ENCODE assay signal across 8 mouse cellular contexts in the genomic region with DNA sequence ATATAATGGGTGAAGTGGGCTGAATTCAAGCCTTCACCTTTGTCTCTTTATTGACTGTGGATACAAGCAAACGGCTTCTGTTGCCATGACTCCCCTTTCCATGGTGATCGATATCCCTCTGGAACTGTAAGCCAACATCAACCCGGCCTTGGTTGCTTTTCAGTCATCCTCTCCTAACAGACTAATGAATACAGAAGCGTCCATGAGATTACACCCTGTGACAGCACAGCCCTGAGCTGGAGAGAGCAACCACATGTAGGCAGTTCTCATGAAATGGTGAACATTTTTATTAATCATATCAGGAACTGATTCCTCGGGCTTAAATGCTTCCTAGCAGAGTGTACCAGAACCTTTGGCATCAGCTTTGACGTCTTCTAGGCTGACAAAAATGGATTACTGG.
DNase-seq lines count a peak whose midpoint lies in the region; ATAC-seq and TF ChIP-seq lines count a peak whose summit lies in the region.
"Had no signal": no experiment of that assay in that cellular context is flagged by ENCODE, and none has a peak within 500 bp of the region (broad histone marks: within the 10 kb centered on the region; RNA-seq: fewer than 3 reads in every experiment).

No protein-coding gene starts in this region.

- 51% methylated on average over 6 of the region's 6 CpGs for WGBS in forebrain, postnatal 0 days
- WGBS in hindbrain, postnatal 0 days: 30% methylated on average over 6 of the region's 6 CpGs
- 48% methylated on average over 6 of the region's 6 CpGs for WGBS in neural tube, embryonic 13.5 days

- TF ChIP-seq CTCF in layer of hippocampus, adult 2 months (conservative IDR thresholded peaks at IDR 0.05): no peak
- TF ChIP-seq CTCF in forebrain, postnatal 0 days (IDR thresholded peaks at IDR 0.05; ENCODE audit: low read depth): no peak
- TF ChIP-seq CTCF in hindbrain, postnatal 0 days (IDR thresholded peaks at IDR 0.05; ENCODE audit: low read depth): no peak

- no peak for DNase-seq in layer of hippocampus, adult 2 months (ENCODE audit: low spot score in 2 of 2)
- no peak for DNase-seq in layer of hippocampus, adult 9-11 months
- no peak for DNase-seq in forebrain, postnatal 0 days
- DNase-seq in hindbrain, postnatal 0 days (ENCODE audit: low spot score): peak; percentile 15
- no peak for DNase-seq in Muller cell, postnatal 12 days (ENCODE audit: inconsistent ontology term)
- DNase-seq in lung, postnatal 25 days (ENCODE audit: low spot score): no peak

- H3K27me3 ChIP-seq in forebrain, postnatal 0 days (ENCODE audit: insufficient read depth, low read length): no peaks in the 10 kb centered on the region
- H3K27me3 ChIP-seq in hindbrain, postnatal 0 days (ENCODE audit: insufficient read depth, low read length): no peaks in the 10 kb centered on the region
- no peaks in the 10 kb centered on the region for H3K27me3 ChIP-seq in neural tube, embryonic 13.5 days

- 0 out of 2 replicates have a peak overlapping the region, but pooled peaks have one; percentile 23 for H3K9ac ChIP-seq in forebrain, postnatal 0 days
- 0 out of 2 replicates have a peak overlapping the region, but pooled peaks have one; percentile 13 for H3K9ac ChIP-seq in hindbrain, postnatal 0 days (replicated peaks; ENCODE audit: low read length)
- H3K9ac ChIP-seq in neural tube, embryonic 13.5 days: no peak overlapping the region
- H3K9ac ChIP-seq: liver, embryonic 14.5 days had no signal

- H3K4me2 ChIP-seq in forebrain, postnatal 0 days (ENCODE audit: low read depth): no peak overlapping the region
- 0 out of 2 replicates have a peak overlapping the region, but pooled peaks have one; percentile 17 for H3K4me2 ChIP-seq in hindbrain, postnatal 0 days (ENCODE audit: low read depth, low read length)
- H3K4me2 ChIP-seq in neural tube, embryonic 13.5 days: no peak overlapping the region

- ATAC-seq in forebrain, postnatal 0 days: peak; percentile 50
- peak; percentile 46; the same call in 1 of the 2 replicates for ATAC-seq in hindbrain, postnatal 0 days
- peak; percentile 38; the same call in 1 of the 2 replicates for ATAC-seq in neural tube, embryonic 13.5 days (ENCODE audit: low read depth)

- no peak overlapping the region for H3K4me3 ChIP-seq in layer of hippocampus, adult 2 months
- no peak overlapping the region for H3K4me3 ChIP-seq in forebrain, postnatal 0 days (ENCODE audit: low read depth, low read length)
- H3K4me3 ChIP-seq in hindbrain, postnatal 0 days (ENCODE audit: low read length): no peak overlapping the region
- no peak overlapping the region for H3K4me3 ChIP-seq in neural tube, embryonic 13.5 days

- H3K4me1 ChIP-seq in forebrain, postnatal 0 days (ENCODE audit: insufficient read depth): 0 out of 2 replicates have a peak, but pooled peaks cover under 1% of the 10 kb centered on the region
- H3K4me1 ChIP-seq in hindbrain, postnatal 0 days (ENCODE audit: insufficient read depth, low read length): no peaks in the 10 kb centered on the region
- peaks cover 46% of the 10 kb centered on the region for H3K4me1 ChIP-seq in neural tube, embryonic 13.5 days (replicated peaks)

- peak overlapping the region; percentile 76 for H3K27ac ChIP-seq in layer of hippocampus, adult 2 months
- 0 out of 2 replicates have a peak overlapping the region, but pooled peaks have one; percentile 24 for H3K27ac ChIP-seq in forebrain, postnatal 0 days (ENCODE audit: low read depth, low read length)
- no peak overlapping the region; the same call in 1 of the 2 replicates for H3K27ac ChIP-seq in hindbrain, postnatal 0 days
- H3K27ac ChIP-seq in neural tube, embryonic 13.5 days (replicated peaks): 0 out of 2 replicates have a peak overlapping the region, but pooled peaks have one; percentile 35
- H3K27ac ChIP-seq: liver, embryonic 14.5 days had no signal

- no peaks in the 10 kb centered on the region for H3K36me3 ChIP-seq in forebrain, postnatal 0 days (ENCODE audit: insufficient read depth)
- H3K36me3 ChIP-seq in hindbrain, postnatal 0 days (ENCODE audit: insufficient read depth, low read length): no peaks in the 10 kb centered on the region
- H3K36me3 ChIP-seq in neural tube, embryonic 13.5 days: no peaks in the 10 kb centered on the region

- H3K9me3 ChIP-seq in forebrain, postnatal 0 days (ENCODE audit: low read length): no peaks in the 10 kb centered on the region
- no peaks in the 10 kb centered on the region for H3K9me3 ChIP-seq in hindbrain, postnatal 0 days (ENCODE audit: low read length)
- H3K9me3 ChIP-seq in neural tube, embryonic 13.5 days: peaks cover 6% of the 10 kb centered on the region; the same call in 1 of the 2 replicates
